Mouse (Mus musculus): ENCODE measurements at regions not wholly inside any gene's neighbourhood (a gene's known extent, or its start where the extent isn't known, plus 50 kb on each side); places are given as distances from the start of the nearest gene placed in this dataset.

DNA sequence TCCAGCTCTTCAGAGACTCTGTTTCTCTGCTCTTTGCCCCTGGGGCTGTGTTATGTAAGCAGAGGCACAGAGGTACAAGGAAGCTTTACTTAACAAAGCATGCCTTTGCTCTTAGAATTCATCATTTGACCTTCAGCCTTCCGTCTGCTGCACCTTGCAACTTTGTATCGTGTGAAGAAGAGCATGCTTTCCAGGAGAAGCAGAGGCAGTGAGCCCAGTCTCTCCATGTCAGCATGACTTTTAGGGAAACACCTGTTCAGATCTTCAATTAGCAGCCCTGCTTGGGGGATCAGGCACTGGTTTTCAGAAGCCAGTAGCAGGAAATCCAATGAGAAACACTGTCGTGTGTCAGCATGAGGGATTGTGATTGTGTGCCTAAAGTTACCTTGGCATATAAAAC lies 226.7 kb downstream of the Abcc12 start:
- Histone ChIP-seq H3K27me3 (no peaks in the 10 kb centered on the region), H3K36me3 (no peaks in the 10 kb centered on the region), H3K4me3 (no peak overlapping the region), H3K9me3 (no peaks in the 10 kb centered on the region), H3K27ac (no peak overlapping the region), H3K4me2 (replicated peaks) (no peak overlapping the region), H3K9ac (no peak overlapping the region), H3K4me1 (no peaks in the 10 kb centered on the region)
- no peak for ATAC-seq (ENCODE audit: insufficient number of reproducible peaks, insufficient read depth, low FRiP score, low TSS enrichment)
- 64% methylated on average over 3 of the region's 3 CpGs for WGBS

DNA sequence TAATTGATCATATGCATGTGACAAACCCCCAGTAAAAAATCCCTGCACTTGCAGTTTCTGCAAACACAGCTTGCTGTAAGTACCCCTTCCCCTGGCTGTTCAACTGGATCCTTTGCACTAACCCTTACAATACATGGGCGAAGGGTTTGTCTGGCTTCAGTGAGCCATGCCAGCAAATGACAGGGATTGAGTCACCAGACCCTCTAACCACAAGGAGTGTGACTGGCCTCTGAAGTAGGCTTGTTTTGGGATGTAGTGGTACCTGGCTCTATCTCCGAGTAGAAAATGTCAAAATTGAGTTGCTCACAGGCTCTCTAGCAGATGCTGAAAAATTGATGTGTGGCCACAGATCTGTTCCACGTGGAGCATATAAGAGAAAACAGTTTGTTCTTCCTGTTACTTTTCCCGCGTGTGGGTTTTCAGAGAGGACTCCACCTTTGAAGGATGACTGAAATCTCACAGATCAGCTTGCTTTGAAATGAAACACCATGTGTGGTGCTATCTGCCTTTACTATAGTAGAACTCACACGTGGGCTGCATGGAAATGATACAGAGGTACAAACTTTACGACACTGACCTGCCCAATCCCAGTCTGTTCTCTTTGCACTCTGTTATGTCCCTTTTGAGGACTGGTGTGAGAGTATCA lies 228.8 kb downstream of the Abcc12 start:
- no peak overlapping the region for H3K27ac ChIP-seq
- no peaks in the 10 kb centered on the region for H3K4me1 ChIP-seq
- no peak for ATAC-seq (ENCODE audit: insufficient number of reproducible peaks, insufficient read depth, low FRiP score, low TSS enrichment)
- H3K9me3 ChIP-seq = no peaks in the 10 kb centered on the region
- no peaks in the 10 kb centered on the region for H3K27me3 ChIP-seq
- no peak overlapping the region for H3K9ac ChIP-seq
- no peaks in the 10 kb centered on the region for H3K36me3 ChIP-seq
- 76% methylated on average over 7 of the region's 7 CpGs for WGBS
- no peak overlapping the region for H3K4me3 ChIP-seq
- no peak overlapping the region for H3K4me2 ChIP-seq (replicated peaks)

DNA sequence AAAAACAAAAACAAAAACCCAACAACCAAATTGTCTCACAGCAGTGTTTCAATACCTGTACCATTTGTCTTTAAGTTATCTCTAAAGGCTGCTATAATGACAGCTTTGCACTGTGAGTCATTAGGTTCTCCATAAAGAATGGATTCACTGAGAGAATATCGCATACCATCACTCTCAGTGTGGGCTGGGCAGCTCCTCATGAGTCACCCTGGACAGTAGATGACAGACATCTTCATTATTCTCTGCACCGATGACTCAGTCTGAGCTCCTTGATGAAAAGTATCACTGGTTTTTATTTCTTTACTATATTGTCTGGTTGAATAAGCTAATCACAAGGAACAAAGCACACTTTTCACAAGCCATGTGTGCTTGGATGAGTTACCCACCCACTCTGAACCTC lies 230.4 kb downstream of the Abcc12 start:
- Histone ChIP-seq H3K9me3 (no peaks in the 10 kb centered on the region), H3K27ac (no peak overlapping the region), H3K36me3 (no peaks in the 10 kb centered on the region), H3K4me1 (no peaks in the 10 kb centered on the region), H3K4me2 (replicated peaks) (no peak overlapping the region), H3K4me3 (no peak overlapping the region), H3K27me3 (no peaks in the 10 kb centered on the region), H3K9ac (no peak overlapping the region)
- ATAC-seq (ENCODE audit: insufficient number of reproducible peaks, insufficient read depth, low FRiP score, low TSS enrichment) = no peak
- 86% methylated on average over 2 of the region's 2 CpGs for WGBS

DNA sequence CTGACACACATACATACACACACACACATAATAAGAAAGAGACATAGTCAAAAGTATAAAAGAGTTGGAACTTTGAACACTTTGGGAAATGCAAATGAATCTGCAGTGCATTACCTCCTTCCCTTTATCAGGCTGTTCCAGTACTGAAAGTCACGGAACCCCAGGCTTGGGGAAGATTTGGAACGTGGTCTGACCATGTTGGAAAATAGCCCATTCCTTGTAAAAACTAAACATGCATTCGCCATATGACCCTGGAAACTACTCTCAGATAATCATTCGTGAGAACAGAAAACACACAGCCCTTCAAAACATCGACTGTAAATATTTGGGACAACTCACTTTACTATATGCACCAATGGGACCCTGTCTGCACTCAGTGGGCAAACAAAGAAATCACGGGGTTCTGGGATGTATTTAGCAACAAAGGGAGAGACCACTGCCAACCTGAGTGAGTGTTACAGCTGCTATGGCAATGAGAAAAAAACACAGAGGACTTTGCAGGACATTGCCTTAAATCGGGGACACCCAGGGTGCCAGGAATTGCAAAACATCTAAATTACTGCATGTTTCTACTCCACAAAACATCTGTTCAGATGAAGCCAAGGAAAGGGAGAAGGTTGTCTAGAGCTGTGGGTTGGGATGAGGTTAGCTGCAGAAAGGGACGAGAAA lies 238.3 kb downstream of the Abcc12 start:
- Histone ChIP-seq H3K27me3 (no peaks in the 10 kb centered on the region), H3K4me3 (no peak overlapping the region), H3K4me2 (replicated peaks) (no peak overlapping the region), H3K9me3 (no peaks in the 10 kb centered on the region), H3K9ac (no peak overlapping the region), H3K36me3 (no peaks in the 10 kb centered on the region), H3K27ac (no peak overlapping the region), H3K4me1 (no peaks in the 10 kb centered on the region)
- no peak for ATAC-seq (ENCODE audit: insufficient number of reproducible peaks, insufficient read depth, low FRiP score, low TSS enrichment)
- 74% methylated on average over 8 of the region's 8 CpGs for WGBS

DNA sequence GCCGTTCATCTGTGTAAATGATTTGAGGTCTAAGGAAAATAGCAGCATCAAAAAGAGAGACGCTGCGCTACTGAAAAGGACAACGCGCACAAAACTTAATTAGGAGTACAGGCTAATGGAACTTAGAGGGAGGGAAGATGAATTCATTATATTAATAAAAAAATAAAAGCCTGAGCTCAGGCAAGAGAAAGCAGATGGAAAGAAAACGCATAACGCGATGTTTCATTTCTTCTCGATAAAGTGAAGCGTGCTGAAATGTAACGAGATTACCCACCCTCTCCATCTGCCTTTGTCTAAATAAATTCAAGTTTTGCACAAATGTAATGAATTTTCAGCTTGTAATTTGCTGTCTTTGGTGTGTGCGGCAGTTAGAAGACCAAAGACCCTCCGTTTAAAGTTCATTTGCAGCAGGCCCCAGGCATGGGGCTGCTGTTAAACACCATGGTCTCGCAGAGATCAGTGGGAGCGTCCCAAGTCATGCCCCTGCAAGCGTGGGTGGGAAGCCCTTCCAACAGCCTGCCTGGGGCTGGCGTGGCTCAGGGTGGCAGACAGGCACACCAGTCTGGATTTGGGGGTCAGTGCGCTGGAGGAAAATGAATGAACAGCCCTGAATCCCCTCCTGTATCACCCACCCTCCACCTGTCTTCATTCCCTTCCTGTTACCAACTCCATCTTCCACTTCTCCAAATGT lies 241.8 kb downstream of the Abcc12 start:
- WGBS = 86% methylated on average over 18 of the region's 18 CpGs
- H3K4me1 ChIP-seq = no peaks in the 10 kb centered on the region
- no peaks in the 10 kb centered on the region for H3K9me3 ChIP-seq
- no peak overlapping the region for H3K4me3 ChIP-seq
- no peak overlapping the region for H3K27ac ChIP-seq
- no peaks in the 10 kb centered on the region for H3K27me3 ChIP-seq
- H3K36me3 ChIP-seq = no peaks in the 10 kb centered on the region
- no peak overlapping the region for H3K4me2 ChIP-seq (replicated peaks)
- H3K9ac ChIP-seq = no peak overlapping the region
- no peak for ATAC-seq (ENCODE audit: insufficient number of reproducible peaks, insufficient read depth, low FRiP score, low TSS enrichment)

DNA sequence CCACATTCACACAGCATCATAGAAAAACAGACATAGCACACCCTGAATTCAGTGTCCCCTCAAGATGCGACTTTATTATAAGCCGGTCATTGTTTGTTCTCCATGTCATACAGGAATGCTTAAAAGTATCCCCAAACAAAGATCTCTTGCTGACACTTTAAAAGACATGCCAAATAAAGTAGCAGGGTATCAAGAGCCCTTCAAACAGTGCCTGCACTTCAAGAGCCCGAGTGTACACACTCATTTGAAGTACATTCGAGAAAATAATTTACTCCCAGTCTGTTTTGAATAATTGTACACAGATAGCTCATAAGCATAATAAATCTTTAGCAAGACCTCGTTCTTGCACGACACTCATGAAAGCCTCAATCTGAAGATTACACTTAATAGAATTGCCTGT lies 249.1 kb downstream of the Abcc12 start:
- Histone ChIP-seq H3K4me2 (replicated peaks) (no peak overlapping the region), H3K27me3 (no peaks in the 10 kb centered on the region), H3K4me3 (no peak overlapping the region), H3K9me3 (no peaks in the 10 kb centered on the region), H3K9ac (no peak overlapping the region), H3K36me3 (no peaks in the 10 kb centered on the region), H3K27ac (no peak overlapping the region), H3K4me1 (no peaks in the 10 kb centered on the region)
- ATAC-seq (ENCODE audit: insufficient number of reproducible peaks, insufficient read depth, low FRiP score, low TSS enrichment) = no peak
- WGBS = 78% methylated on average over 6 of the region's 6 CpGs

DNA sequence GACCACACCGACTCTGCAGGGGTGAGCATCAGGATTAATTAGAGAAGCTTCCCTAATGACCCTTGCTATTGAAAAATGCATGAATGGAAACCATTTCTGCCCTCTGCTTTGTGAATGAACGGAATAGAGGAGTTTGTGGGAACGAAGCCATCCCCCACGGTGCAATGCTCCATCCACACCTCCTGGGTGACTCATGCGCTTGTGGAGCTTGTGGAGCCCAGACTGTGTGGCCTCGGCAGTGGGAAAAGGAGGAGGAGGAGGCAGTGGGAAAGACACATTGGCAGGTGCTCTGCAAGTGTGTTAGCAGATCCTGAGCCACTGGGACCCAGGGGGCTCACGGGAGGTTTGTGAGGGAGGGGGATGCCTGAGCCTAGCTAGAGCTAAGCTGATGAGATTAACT lies 251.9 kb downstream of the Abcc12 start:
- no peaks in the 10 kb centered on the region for H3K27me3 ChIP-seq
- H3K36me3 ChIP-seq = no peaks in the 10 kb centered on the region
- ATAC-seq (ENCODE audit: insufficient number of reproducible peaks, insufficient read depth, low FRiP score, low TSS enrichment) = no peak; the same call in 1 of the 2 replicates
- no peak overlapping the region for H3K27ac ChIP-seq
- H3K9me3 ChIP-seq = no peaks in the 10 kb centered on the region
- no peak overlapping the region for H3K9ac ChIP-seq
- H3K4me1 ChIP-seq = no peaks in the 10 kb centered on the region
- H3K4me3 ChIP-seq = no peak overlapping the region
- no peak overlapping the region for H3K4me2 ChIP-seq (replicated peaks)
- WGBS = 57% methylated on average over 7 of the region's 7 CpGs

DNA sequence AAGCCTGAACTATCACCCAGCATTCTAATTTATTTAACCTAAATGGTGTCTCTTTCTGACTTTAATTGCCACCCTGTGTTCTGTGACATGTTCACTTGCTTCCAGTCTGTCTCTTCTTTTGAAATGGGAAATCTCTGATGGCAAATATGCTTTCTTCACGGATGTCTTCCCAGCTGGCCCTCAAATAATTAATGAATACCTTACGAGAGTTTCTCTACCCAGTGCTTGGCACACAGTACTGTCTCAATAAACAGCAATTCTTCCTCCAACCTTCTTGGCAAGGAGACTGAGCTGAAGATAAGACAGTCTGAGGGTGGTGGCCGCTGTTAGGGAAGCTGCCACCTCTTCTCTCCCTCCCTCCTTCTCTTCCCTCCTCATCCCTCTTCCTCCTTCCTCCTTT lies 252.5 kb downstream of the Abcc12 start:
- 81% methylated on average over 3 of the region's 3 CpGs for WGBS

DNA sequence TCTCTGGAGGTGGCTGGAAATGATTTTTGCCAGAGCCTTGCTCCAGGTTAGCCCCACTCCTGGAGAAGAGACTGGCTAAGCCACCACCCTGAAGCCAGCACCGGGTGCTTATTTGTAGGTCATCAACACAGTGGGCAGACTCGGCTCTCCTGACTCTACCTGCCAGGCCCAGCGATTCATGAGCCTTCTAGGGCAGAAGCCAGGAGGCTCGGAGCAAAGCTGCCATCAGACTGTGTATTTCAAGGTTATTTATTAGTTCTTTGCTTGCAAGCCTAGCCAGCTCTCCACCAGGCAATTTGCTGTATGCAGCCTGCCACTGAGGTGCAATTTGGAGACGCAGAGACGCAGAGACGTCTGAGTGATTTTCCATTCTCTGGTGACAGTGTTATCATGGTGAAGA lies 255.4 kb downstream of the Abcc12 start:
- no peaks in the 10 kb centered on the region for H3K4me1 ChIP-seq
- no peak overlapping the region for H3K4me2 ChIP-seq (replicated peaks)
- ATAC-seq (ENCODE audit: insufficient number of reproducible peaks, insufficient read depth, low FRiP score, low TSS enrichment) = no peak
- H3K9ac ChIP-seq = no peak overlapping the region
- WGBS = 79% methylated on average over 7 of the region's 7 CpGs
- H3K9me3 ChIP-seq = no peaks in the 10 kb centered on the region
- H3K27me3 ChIP-seq = no peaks in the 10 kb centered on the region
- no peaks in the 10 kb centered on the region for H3K36me3 ChIP-seq
- no peak overlapping the region for H3K27ac ChIP-seq
- H3K4me3 ChIP-seq = no peak overlapping the region

More for the DNA sequence above, 252.5 kb downstream of the Abcc12 start:
- no peak overlapping the region for H3K27ac ChIP-seq
- H3K4me1 ChIP-seq = no peaks in the 10 kb centered on the region
- H3K27me3 ChIP-seq = no peaks in the 10 kb centered on the region
- H3K4me2 ChIP-seq (replicated peaks) = no peak overlapping the region
- no peaks in the 10 kb centered on the region for H3K9me3 ChIP-seq
- no peak for ATAC-seq (ENCODE audit: insufficient number of reproducible peaks, insufficient read depth, low FRiP score, low TSS enrichment)
- no peak overlapping the region for H3K4me3 ChIP-seq
- no peaks in the 10 kb centered on the region for H3K36me3 ChIP-seq
- H3K9ac ChIP-seq = no peak overlapping the region

DNA sequence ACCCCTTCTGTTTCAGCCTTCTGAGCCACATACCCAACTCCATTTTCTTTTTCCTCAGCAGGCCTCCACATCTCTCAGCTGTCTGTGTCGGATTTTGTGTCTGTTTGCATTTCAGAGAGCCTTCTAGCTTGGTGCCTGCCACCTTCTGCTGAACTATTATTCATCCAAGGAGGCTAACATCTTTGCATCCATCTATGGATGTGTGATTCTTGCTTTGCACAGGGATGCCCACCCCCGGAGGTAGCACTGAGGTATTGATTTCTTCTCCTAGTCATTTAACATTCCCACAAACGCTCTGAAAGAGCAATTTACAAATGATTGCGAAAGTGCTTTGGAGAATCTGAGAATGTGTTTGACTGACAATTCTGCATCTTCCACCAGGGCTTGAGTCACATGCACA lies 255.9 kb downstream of the Abcc12 start:
- H3K27ac ChIP-seq = no peak overlapping the region
- H3K4me3 ChIP-seq = no peak overlapping the region
- no peaks in the 10 kb centered on the region for H3K4me1 ChIP-seq
- ATAC-seq (ENCODE audit: insufficient number of reproducible peaks, insufficient read depth, low FRiP score, low TSS enrichment) = no peak
- no peaks in the 10 kb centered on the region for H3K9me3 ChIP-seq
- H3K36me3 ChIP-seq = no peaks in the 10 kb centered on the region
- H3K27me3 ChIP-seq = no peaks in the 10 kb centered on the region
- no peak overlapping the region for H3K9ac ChIP-seq
- no peak overlapping the region for H3K4me2 ChIP-seq (replicated peaks)
- 70% methylated on average over 4 of the region's 4 CpGs for WGBS

DNA sequence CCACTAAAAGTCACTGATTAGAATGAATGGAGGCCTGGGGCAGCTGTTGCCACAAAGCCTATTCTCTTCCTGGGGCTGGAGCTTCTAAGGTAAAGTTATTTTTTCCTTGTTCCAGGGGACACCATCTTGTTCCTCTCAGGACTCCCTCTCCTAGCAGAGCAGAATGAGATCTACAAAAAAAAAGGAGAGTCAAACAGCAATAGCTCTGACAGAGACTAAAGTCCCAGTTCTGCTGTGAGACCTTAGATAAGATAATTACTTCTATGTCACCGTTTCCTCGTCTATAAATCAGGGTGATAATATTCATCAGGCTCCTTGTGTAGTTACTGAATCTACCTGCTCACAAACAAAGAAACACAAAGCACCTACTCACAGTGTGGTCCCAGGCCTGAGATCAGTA lies 256.7 kb downstream of the Abcc12 start:
- Histone ChIP-seq H3K4me3 (no peak overlapping the region), H3K27me3 (no peaks in the 10 kb centered on the region), H3K4me2 (replicated peaks) (no peak overlapping the region), H3K4me1 (no peaks in the 10 kb centered on the region), H3K27ac (no peak overlapping the region), H3K36me3 (no peaks in the 10 kb centered on the region), H3K9me3 (no peaks in the 10 kb centered on the region), H3K9ac (no peak overlapping the region)
- no peak for ATAC-seq (ENCODE audit: insufficient number of reproducible peaks, insufficient read depth, low FRiP score, low TSS enrichment)
- WGBS = 90% methylated on average over 2 of the region's 2 CpGs

DNA sequence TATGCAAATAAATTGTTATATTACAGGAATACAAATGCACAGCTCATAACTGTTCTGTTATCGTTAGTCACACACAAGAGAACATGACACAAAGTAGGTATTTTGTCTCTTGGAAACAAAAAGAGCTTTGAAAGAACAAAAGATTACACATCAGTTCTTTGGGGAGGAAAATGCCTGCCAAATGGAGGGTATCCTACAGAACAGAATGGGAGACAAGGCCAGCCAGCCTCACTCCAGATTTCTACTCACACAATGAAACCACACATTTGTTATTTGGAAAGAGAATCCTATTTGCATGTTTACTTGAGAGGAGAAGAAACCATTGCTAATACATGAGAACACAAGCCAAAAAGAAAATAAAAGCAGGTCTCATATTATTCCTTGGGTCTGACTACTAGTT lies 258.0 kb downstream of the Abcc12 start:
- 84% methylated on average over 1 of the region's 1 CpGs for WGBS
- H3K27ac ChIP-seq = no peak overlapping the region

More for the DNA sequence above, 258.0 kb downstream of the Abcc12 start:
- no peaks in the 10 kb centered on the region for H3K4me1 ChIP-seq
- H3K27me3 ChIP-seq = no peaks in the 10 kb centered on the region
- no peak overlapping the region for H3K4me2 ChIP-seq (replicated peaks)
- H3K9ac ChIP-seq = no peak overlapping the region
- H3K36me3 ChIP-seq = no peaks in the 10 kb centered on the region
- ATAC-seq (ENCODE audit: insufficient number of reproducible peaks, insufficient read depth, low FRiP score, low TSS enrichment) = no peak
- no peak overlapping the region for H3K4me3 ChIP-seq
- no peaks in the 10 kb centered on the region for H3K9me3 ChIP-seq

Data from embryonic facial prominence, embryonic 12.5 days (tissue).